Mouse (Mus musculus): ENCODE results near the gene Ints5. TPM values are rescaled to one million over a fixed set of nuclear protein-coding genes. Genes with fewer than 3 reads are reported as not detected.
"Not testable (repeated sequence)": the region's sequence is repeated elsewhere in the genome, so short reads cannot be mapped to it uniquely, and the experiment has no call there.

Ints5 gene
- polyA plus RNA-seq, 1 experiment from 2014 or later = 49.5 TPM

DNA sequence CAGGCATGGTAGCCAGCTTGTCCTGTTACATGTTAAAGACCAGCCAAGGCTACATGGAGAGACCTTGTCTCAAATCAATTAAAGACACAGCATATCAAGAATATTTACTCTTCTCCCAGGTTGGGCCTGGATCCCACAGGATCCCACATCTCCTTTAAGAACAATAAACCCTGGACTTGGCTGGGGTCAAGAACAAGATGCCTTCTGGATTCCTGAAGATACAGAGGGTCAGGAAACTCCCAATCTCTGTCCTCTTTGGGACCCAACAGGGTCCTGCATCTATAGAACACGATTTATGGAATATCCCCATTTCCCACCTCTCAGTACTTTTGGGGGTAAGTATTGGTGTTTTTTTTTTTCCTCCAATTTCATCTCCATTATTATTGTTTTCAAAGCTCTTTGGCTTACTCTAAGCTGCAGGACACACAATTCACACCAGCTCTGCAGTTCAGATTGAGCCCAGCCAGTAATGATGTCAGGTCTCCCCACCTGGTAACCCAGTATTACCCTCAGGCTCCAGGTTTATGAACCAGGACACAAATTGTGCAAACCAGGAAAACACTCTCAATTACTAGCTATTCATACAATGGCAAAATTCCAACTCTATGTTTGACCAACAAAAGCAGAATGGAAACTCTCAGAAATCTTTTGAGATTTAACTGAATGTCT, 5.8 kb upstream of the Ints5 start:
- Histone ChIP-seq H3K4me1 (ENCODE audit: insufficient read depth, low read length) (peaks cover 17% of the 10 kb centered on the region), H3K36me3 (ENCODE audit: insufficient read depth, low read length) (peaks cover 13% of the 10 kb centered on the region; the same call in 1 of the 2 replicates), H3K9me3 (ENCODE audit: low read length) (no peaks in the 10 kb centered on the region), H3K9ac (replicated peaks; ENCODE audit: low read length) (peak overlapping the region; percentile 92), H3K4me2 (replicated peaks; ENCODE audit: low read depth, low read length) (peak overlapping the region; percentile 88), H3K27me3 (ENCODE audit: insufficient read depth, low read length) (no peaks in the 10 kb centered on the region), H3K4me3 (ENCODE audit: low read length) (peak overlapping the region; percentile 81; the same call in 1 of the 2 replicates), H3K27ac (ENCODE audit: low read length) (peak overlapping the region; percentile 86)
- 54% methylated on average over 1 of the region's 1 CpGs for WGBS
- ATAC-seq (ENCODE audit: low FRiP score, low TSS enrichment) = no peak

DNA sequence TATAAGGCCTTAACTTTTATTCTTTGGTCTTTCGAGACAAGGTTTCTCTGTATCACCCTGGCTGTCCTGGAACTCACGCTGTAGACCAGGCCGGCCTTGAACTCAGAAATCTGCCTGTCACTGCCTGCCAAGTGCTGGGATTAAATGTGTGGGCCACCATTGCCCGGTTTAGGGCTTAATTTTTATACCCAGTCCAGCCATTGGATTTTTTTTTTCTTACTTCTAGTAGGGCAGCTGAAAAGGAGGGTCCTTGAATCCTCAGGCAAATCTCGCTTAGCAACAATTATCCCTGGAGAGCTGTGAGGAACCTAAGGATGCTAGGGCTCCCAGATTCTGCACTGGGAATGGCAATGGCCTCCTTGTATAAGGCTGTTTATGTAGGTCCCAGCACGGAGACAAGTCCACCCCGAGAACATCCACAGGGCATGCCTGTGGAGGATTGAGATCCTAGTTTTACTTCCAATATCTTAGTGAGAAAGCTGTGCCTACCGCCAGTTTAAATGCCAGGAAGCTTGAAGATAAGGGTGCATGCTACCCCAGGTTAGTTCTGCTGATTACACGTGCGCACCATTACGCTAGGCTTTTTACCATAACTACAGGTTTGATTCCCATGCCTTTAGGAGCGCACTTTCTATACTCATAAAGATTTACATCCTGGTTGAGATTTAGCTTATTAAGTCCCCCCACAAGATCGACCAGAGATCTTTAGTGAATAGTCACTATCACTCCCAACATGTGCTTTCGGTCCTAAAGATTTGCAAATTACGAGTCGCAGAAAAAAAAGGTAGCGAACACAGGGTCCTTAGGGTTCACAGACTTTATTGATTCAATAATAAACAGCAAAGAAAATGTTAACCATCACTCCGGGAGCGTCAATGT, 5.0 kb upstream of the Ints5 start:
- 15% methylated on average over 19 of the region's 19 CpGs for WGBS
- Histone ChIP-seq H3K27ac (ENCODE audit: low read length) (peak overlapping the region; percentile 86), H3K9me3 (ENCODE audit: low read length) (no peaks in the 10 kb centered on the region), H3K4me3 (ENCODE audit: low read length) (peak overlapping the region; percentile 81), H3K36me3 (ENCODE audit: insufficient read depth, low read length) (peaks cover 13% of the 10 kb centered on the region; the same call in 1 of the 2 replicates), H3K9ac (replicated peaks; ENCODE audit: low read length) (peak overlapping the region; percentile 92), H3K4me2 (replicated peaks; ENCODE audit: low read depth, low read length) (peak overlapping the region; percentile 88), H3K27me3 (ENCODE audit: insufficient read depth, low read length) (no peaks in the 10 kb centered on the region), H3K4me1 (ENCODE audit: insufficient read depth, low read length) (peaks cover 17% of the 10 kb centered on the region)
- ATAC-seq (ENCODE audit: low FRiP score, low TSS enrichment) = no peak

DNA sequence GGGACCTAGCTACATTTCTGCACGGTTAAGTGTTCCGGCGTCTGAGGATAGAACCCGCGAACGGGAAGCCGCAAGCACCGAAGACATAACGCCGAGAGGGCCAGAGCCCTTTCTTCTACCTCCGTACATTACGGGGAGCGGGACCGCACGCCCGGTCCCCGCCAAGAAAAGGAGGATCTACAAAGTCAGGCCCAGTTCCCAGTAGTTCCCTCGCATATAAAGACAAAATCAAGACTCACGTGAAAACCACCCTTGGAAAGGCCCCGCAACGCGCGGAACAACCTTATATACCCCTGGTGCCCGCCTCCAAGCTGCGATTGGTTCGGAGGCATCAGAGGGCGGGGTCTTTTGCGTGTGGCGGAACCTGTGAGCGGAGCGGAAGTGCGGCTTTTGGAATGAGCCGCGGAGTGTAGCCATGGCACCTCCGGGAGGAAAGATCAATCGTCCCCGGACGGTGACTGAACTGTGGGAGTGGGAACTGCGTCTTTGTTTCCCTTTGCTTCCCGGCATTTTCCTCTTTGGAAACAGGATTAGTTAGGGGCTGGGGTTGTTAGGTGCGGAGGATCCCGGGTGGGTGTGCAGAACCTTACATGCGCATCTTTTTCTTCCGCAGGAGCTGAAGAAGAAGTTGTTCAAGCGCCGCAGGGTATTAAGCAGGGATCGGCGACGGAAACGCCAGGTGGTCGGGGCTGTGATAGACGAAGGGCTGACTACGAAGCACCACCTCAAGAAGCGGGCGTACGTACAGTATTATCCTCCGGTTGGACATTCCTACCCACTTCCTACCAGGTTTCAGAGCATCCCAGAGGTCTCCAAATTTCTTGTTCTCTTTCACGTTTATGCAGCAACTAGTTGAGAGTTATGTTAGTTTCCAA, 4.1 kb upstream of the Ints5 start, which contains the start of the genes 1810009A15Rik and Gm49416:
Gene 1810009A15Rik (plus strand): TSS at position 343 of the 875 bp plus-strand sequence.
Gene Gm49416 (plus strand): TSS at position 416 of the 875 bp plus-strand sequence.
- Histone ChIP-seq H3K36me3 (ENCODE audit: insufficient read depth, low read length) (peaks cover 13% of the 10 kb centered on the region; the same call in 1 of the 2 replicates), H3K4me1 (ENCODE audit: insufficient read depth, low read length) (peaks cover 20% of the 10 kb centered on the region)

DNA sequence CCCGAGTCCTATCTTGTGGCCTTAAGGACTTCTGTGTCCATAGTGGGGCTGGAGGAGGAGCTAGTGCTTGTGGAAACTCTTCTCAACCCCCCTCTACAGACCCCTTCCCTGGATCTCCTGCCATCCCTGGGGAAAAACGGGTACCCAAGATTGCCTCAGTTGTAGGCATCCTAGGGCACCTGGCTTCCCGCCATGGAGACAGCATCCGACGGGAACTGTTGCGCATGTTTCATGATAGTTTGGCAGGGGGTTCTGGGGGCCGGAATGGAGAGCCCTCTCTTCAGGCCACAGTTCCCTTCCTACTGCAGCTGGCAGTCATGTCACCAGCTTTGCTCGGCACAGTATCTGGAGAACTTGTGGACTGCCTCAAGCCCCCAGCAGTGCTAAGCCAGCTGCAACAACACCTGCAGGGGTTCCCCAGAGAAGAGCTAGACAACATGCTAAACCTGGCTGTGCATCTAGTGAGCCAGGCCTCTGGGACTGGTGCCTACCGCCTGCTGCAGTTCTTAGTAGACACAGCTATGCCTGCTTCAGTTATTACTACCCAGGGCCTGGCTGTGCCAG, 2.7 kb downstream of the Ints5 start:
- H3K4me3 ChIP-seq (ENCODE audit: low read length) = no peak overlapping the region
- H3K9ac ChIP-seq (replicated peaks; ENCODE audit: low read length) = no peak overlapping the region
- peaks cover 26% of the 10 kb centered on the region for H3K4me1 ChIP-seq (ENCODE audit: insufficient read depth, low read length)
- WGBS = 93% methylated on average over 9 of the region's 9 CpGs
- H3K27ac ChIP-seq (ENCODE audit: low read length) = no peak overlapping the region
- no peaks in the 10 kb centered on the region for H3K9me3 ChIP-seq (ENCODE audit: low read length)
- no peak overlapping the region for H3K4me2 ChIP-seq (replicated peaks; ENCODE audit: low read depth, low read length)
- ATAC-seq (ENCODE audit: low FRiP score, low TSS enrichment) = no peak
- peaks cover 21% of the 10 kb centered on the region for H3K36me3 ChIP-seq (ENCODE audit: insufficient read depth, low read length)
- H3K27me3 ChIP-seq (ENCODE audit: insufficient read depth, low read length) = no peaks in the 10 kb centered on the region

More for the DNA sequence above, 4.1 kb upstream of the Ints5 start, which contains the start of the genes 1810009A15Rik and Gm49416:
- Histone ChIP-seq H3K27ac (ENCODE audit: low read length) (peak within 1 kb of the TSS; percentile 93), H3K9me3 (ENCODE audit: low read length) (no peaks in the 10 kb centered on the region), H3K27me3 (ENCODE audit: insufficient read depth, low read length) (no peaks in the 10 kb centered on the region), H3K4me3 (ENCODE audit: low read length) (peak within 1 kb of the TSS; percentile 81), H3K9ac (replicated peaks; ENCODE audit: low read length) (peak within 1 kb of the TSS; percentile 92), H3K4me2 (replicated peaks; ENCODE audit: low read depth, low read length) (peak within 1 kb of the TSS; percentile 88)
- under 1% methylated on average over 58 of the region's 58 CpGs for WGBS
- ATAC-seq (ENCODE audit: low FRiP score, low TSS enrichment) = peak; percentile 95

DNA sequence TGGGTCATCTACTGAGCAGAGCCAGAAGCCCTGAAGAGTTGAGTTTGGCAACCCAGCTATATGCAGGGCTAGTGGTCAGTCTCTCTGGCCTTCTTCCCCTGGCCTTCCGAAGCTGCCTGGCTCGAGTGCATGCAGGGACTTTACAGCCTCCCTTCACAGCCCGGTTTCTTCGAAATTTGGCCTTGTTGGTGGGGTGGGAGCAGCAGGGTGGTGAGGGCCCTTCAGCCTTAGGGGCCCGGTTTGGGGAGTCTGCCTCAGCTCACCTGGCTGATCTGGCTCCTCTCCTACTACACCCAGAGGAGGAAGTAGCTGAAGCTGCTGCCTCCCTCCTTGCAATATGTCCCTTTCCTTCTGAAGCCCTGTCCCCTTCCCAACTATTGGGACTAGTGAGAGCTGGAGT, 3.4 kb downstream of the Ints5 start:
- WGBS = 74% methylated on average over 5 of the region's 5 CpGs
- not testable (repeated sequence) for H3K9ac ChIP-seq (replicated peaks; ENCODE audit: low read length); H3K27me3 ChIP-seq (ENCODE audit: insufficient read depth, low read length); H3K27ac ChIP-seq (ENCODE audit: low read length); H3K9me3 ChIP-seq (ENCODE audit: low read length); ATAC-seq (ENCODE audit: low FRiP score, low TSS enrichment); H3K4me2 ChIP-seq (replicated peaks; ENCODE audit: low read depth, low read length); H3K4me3 ChIP-seq (ENCODE audit: low read length)
- peaks cover 26% of the 10 kb centered on the region for H3K4me1 ChIP-seq (ENCODE audit: insufficient read depth, low read length)
- peaks cover 18% of the 10 kb centered on the region for H3K36me3 ChIP-seq (ENCODE audit: insufficient read depth, low read length)

DNA sequence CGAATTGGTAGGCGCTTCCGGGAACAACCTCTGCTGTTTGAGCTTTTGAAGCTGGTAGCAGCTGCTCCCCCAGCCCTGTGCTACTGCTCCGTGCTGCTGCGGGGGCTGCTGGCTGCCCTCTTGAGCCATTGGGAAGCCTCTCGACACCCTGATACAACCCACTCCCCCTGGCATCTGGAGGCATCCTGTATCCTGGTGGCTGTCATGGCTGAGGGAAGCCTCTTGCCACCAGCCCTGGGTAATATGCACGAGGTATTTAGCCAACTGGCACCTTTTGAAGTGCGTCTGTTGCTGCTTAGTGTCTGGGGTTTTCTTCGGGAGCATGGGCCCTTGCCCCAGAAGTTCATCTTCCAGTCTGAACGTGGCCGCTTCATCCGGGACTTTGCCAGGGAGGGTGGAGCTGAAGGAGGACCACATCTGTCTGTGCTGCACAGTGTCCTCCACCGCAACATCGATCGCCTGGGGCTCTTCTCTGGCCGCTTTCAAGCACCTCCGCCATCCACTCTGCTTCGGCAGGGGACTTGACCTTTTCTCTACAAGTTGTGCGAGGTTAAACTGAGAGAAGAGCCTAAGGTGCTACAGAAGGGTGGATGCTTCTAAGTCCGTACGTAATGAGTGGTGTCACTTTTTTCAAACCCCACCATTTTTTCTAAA, 4.5 kb downstream of the Ints5 start:
- H3K9ac ChIP-seq (replicated peaks; ENCODE audit: low read length) = peak overlapping the region; percentile 84
- peaks cover 14% of the 10 kb centered on the region for H3K36me3 ChIP-seq (ENCODE audit: insufficient read depth, low read length)
- peak overlapping the region; percentile 59 for H3K4me2 ChIP-seq (replicated peaks; ENCODE audit: low read depth, low read length)
- not testable (repeated sequence) for H3K27me3 ChIP-seq (ENCODE audit: insufficient read depth, low read length); H3K9me3 ChIP-seq (ENCODE audit: low read length)
- peaks cover 26% of the 10 kb centered on the region for H3K4me1 ChIP-seq (ENCODE audit: insufficient read depth, low read length)
- peak overlapping the region; percentile 85 for H3K27ac ChIP-seq (ENCODE audit: low read length)
- ATAC-seq (ENCODE audit: low FRiP score, low TSS enrichment) = peak; percentile 54
- H3K4me3 ChIP-seq (ENCODE audit: low read length) = peak overlapping the region; percentile 66
- WGBS = 19% methylated on average over 21 of the region's 21 CpGs

DNA sequence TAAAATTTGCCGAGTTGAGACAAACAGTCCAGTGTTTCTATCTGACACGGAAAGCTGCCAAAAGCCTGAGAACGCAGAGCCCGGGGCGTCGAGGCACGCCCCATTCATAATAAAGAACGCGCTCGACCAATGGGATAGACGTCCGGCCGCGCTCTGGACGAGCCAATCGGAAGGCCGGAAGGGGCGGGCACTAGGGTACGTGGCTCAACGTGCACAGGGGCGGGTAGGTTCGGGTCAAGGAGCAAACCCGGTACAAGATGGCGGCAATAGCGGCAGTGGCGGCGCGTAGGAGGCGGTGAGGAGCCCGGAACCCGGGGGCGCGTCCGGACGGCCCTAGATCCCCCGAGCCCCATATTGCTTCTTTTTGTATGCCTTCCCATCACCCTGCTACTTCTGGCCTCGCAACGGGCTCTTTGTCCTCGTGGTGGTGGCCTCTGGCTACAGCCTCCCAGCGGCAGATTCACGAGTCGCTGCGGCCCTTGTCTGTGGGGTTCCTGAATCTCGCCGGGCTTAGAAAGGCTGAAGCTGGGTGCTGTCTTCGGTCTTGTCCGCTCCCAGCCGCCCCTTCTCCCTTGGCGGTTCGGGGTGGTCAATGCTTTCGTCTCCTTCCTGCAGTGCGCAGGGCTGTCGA, 5.2 kb downstream of the Ints5 start, which contains the start of gene Ganab:
Gene Ganab (plus strand): TSS at position 207 of the 631 bp plus-strand sequence.
- Histone ChIP-seq H3K27me3 (ENCODE audit: insufficient read depth, low read length) (no peaks in the 10 kb centered on the region), H3K27ac (ENCODE audit: low read length) (peak within 1 kb of the TSS; percentile 88), H3K4me1 (ENCODE audit: insufficient read depth, low read length) (peaks cover 26% of the 10 kb centered on the region), H3K36me3 (ENCODE audit: insufficient read depth, low read length) (peaks cover 19% of the 10 kb centered on the region), H3K4me2 (replicated peaks; ENCODE audit: low read depth, low read length) (peak within 1 kb of the TSS; percentile 59), H3K9ac (replicated peaks; ENCODE audit: low read length) (peak within 1 kb of the TSS; percentile 84), H3K9me3 (ENCODE audit: low read length) (no peaks in the 10 kb centered on the region), H3K4me3 (ENCODE audit: low read length) (peak within 1 kb of the TSS; percentile 66)
- peak; percentile 98 for ATAC-seq (ENCODE audit: low FRiP score, low TSS enrichment)
- WGBS = under 1% methylated on average over 53 of the region's 53 CpGs

DNA sequence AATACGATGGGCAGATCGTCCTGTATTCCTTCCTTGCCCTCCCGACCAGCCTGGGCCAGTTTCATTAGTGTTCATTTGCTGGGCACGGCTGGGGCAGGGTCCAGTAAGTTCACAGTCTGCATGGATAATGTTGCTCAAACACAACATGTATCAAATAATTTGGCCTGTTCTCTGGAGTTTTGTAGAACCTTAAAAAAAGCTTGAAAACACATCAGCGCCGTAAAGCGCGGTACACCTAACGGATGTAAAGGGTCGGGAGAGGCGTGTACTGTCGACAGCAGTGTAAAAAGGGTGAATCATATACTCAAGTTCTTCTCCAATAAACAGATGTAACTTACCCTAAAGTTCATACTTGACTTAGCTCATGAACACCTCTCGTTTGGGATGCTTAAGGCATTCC, 5.8 kb downstream of the Ints5 start:
- Histone ChIP-seq H3K4me2 (replicated peaks; ENCODE audit: low read depth, low read length) (peak overlapping the region; percentile 59), H3K4me1 (ENCODE audit: insufficient read depth, low read length) (peaks cover 24% of the 10 kb centered on the region), H3K36me3 (ENCODE audit: insufficient read depth, low read length) (peaks cover 23% of the 10 kb centered on the region), H3K4me3 (ENCODE audit: low read length) (peak overlapping the region; percentile 66), H3K27me3 (ENCODE audit: insufficient read depth, low read length) (no peaks in the 10 kb centered on the region), H3K27ac (ENCODE audit: low read length) (peak overlapping the region; percentile 88), H3K9ac (replicated peaks; ENCODE audit: low read length) (peak overlapping the region; percentile 84), H3K9me3 (ENCODE audit: low read length) (no peaks in the 10 kb centered on the region)
- no peak; the same call in 1 of the 2 replicates for ATAC-seq (ENCODE audit: low FRiP score, low TSS enrichment)
- WGBS = 4% methylated on average over 13 of the region's 13 CpGs
